Mouse (Mus musculus) MEL (cell line): ENCODE results near the gene Zfp946.

Source experiments
- CTCF ChIP-seq, 3 experiments: IDR thresholded peaks in 2 of 3; conservative IDR thresholded peaks in 1 of 3; 2 replicates each; pipeline ENCODE4 v1.5.1; 2011 to 2012; ENCODE audit warnings: low read length in 3 of 3, low read depth in 2 of 3, mild to moderate bottlenecking in 2 of 3, improper control_type of control experiment in 1 of 3, inconsistent platforms in 1 of 3, mixed read lengths in 1 of 3, moderate library complexity in 1 of 3; ENCODE audit not compliant: control insufficient read depth in 1 of 3, insufficient read depth in 1 of 3, poor library complexity in 1 of 3, severe bottlenecking in 1 of 3
- NELFE ChIP-seq: IDR thresholded peaks from 2 replicates; pipeline ENCODE4 v1.6.1; 2011; ENCODE audit warnings: low read depth, low read length, improper control_type of control experiment
- POLR2A ChIP-seq, 2 experiments: IDR thresholded peaks; 2 replicates each; pipeline ENCODE4 v1.6.1; 2011 to 2012; ENCODE audit warnings: low read length in 2 of 2, mild to moderate bottlenecking in 2 of 2, control low read depth in 1 of 2, improper control_type of control experiment in 1 of 2, low read depth in 1 of 2, moderate library complexity in 1 of 2; ENCODE audit not compliant: control insufficient read depth in 1 of 2, insufficient read depth in 1 of 2, poor library complexity in 1 of 2

GRCm38 (mm10) chr17:22447684-22448083 lies 23.7 kb downstream of the Zfp946 start:
- TF ChIP-seq CTCF (IDR thresholded peaks at IDR 0.05 in 2 of 3, conservative IDR thresholded peaks at IDR 0.05 in 1 of 3; ENCODE audit: control insufficient read depth in 1 of 3, insufficient read depth in 1 of 3, low read depth in 2 of 3, low read length in 3 of 3, poor library complexity in 1 of 3, severe bottlenecking in 1 of 3) (no peak), POLR2A (IDR thresholded peaks at IDR 0.05; ENCODE audit: control insufficient read depth in 1 of 2, insufficient read depth in 1 of 2, low read depth in 1 of 2, low read length in 2 of 2, poor library complexity in 1 of 2) (no peak), NELFE (no peak)
